Mouse (Mus musculus) frontal cortex, postnatal 25 days (tissue): ENCODE data around the gene Cldn14.

Experiments
- DNase-seq, 2 experiments: peaks; one replicate each; pipeline ENCODE4 v3.0.0; 2022; ENCODE audit warnings: low spot score in 2 of 2

Gene Cldn14

DNA sequence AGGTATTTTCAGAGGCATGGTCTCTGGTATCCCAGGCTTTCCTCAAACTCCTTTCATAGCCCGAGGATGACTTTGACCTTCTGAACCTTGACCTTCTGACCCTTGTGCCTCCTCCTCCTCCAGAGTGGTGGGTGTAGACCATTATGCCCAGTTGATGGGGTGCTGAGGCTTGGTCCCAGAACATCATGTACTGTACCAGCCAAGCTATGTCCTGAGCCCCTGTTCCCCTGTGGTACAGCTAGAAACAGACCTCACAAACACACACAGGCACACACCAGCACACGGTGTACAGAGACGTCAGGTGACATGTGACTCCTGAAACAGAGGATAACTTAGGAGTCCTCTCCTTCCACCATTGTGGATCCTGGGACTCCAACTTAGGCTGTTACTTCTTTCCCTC, 95.8 kb downstream of the Cldn14 start:
- DNase-seq = no peak

DNA sequence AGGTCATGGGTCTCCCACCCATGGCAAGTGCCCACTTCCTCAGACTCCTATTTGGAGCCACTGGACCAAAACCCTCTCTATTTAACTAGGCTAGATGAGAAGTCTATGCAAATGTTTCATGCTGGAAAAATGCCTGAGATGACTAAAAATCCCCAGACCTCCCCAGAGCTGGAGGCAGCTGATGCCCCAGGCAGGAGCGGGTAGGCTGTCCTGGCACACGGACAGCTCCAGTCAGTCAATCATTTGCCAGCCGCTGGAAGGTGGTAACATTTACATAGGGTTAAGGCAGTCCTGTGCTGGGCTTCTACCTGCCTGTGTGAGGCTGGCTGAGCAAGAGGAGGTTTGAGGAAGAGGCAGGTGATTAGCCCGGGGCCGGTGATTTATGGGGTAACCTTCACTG, 96.5 kb downstream of the Cldn14 start:
- no peak for DNase-seq

DNA sequence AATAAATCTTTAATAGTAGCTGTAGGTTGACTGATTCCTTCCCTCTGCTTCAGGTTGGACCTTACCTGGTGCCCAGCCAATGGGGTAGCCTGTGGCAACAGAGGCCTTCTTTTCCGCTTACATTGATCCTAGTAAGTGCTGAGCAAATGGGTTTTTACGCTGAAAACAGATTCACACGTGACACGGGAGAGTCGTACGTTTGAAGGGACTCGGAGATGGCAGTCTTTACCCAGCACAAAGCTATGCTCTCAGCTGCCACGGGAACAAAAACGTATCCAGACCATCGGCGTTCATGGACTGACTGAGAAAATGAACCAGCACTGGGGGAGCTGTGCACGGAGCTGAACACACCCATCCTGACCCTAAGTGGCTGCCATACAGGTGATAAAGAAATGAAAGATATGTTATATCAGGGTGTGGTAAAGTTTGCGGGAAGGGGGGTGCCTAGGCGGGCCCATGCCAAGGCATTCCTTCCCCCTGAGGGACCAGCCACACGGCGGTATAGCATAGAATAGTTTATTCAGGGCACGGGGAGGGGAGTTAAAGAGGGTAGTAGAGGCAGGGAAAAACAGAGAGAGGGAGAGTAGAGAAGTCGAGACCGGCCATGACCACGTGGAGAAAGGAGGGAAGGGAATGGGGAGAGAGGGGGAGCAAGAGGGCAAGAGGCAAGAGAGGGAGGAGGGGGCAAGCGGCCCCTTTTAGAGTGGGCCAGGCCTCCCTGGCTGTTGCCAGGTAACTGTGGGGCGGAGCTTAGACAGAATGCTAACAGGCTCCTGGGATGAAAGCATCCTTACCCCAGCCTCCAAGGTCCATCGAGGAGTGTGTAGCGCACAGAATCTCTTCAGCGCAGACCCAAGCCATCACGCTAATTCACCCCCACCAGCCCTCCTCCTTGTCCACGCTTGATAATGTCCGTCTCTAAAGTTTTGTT, 97.6 kb downstream of the Cldn14 start:
- no peak for DNase-seq

DNA sequence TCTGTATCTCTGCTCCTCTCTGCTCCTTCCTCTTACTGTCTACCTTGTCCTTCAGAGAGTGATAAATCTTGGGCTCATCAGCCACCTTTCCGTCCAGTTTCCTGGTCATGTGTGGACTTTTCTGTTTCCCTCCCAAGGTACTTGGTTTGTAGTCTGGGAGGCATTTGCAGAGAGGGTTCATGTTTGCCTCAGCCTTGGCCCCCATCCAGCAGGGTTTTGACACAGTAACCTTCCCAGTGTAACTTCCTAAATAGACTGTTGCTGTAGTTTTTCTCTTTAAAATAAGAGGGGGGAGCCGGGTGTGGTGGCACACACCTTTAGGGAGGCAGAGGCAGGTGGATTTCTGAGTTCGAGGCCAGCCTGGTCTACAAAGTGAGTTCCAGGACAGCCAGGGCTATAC, 98.7 kb downstream of the Cldn14 start:
- no peak for DNase-seq

DNA sequence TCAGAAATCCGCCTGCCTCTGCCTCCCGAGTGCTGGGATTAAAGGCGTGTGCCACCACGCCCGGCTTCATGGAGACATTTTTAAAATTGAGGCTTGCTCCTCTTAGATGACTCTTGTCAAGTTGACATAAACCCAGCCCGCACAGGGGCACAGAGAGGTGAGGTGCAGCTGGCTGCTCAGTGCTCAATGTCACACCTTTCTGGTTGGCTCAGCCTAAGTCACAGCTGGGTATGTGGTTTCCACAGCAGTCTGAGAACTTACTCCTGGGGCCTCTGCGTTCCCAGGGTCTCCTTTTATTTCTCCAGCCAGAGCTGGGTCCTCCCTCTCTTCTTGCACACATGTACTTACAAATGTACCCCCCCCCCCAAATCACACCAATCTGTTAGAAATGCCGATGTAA, 100.4 kb downstream of the Cldn14 start:
- no peak for DNase-seq

DNA sequence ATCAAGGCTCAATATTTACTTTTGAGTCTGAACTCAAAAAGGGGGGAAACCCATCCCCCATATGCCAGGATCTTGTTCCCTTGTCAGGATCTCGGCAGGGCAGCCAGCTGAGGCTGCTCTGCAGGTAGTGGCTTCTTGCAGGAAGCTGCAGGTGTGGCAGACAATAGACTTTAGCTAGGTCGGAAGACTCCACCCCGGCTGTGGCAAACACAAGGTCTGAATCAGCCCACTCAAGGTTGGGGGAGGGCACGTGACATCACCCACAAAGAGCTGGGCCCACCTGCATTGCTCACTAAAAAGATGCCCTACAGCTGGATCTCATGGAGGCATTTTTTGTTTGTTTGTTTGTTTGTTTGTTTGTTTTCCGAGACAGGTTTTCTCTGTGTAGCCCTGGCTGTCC, 100.9 kb downstream of the Cldn14 start:
- no peak for DNase-seq

DNA sequence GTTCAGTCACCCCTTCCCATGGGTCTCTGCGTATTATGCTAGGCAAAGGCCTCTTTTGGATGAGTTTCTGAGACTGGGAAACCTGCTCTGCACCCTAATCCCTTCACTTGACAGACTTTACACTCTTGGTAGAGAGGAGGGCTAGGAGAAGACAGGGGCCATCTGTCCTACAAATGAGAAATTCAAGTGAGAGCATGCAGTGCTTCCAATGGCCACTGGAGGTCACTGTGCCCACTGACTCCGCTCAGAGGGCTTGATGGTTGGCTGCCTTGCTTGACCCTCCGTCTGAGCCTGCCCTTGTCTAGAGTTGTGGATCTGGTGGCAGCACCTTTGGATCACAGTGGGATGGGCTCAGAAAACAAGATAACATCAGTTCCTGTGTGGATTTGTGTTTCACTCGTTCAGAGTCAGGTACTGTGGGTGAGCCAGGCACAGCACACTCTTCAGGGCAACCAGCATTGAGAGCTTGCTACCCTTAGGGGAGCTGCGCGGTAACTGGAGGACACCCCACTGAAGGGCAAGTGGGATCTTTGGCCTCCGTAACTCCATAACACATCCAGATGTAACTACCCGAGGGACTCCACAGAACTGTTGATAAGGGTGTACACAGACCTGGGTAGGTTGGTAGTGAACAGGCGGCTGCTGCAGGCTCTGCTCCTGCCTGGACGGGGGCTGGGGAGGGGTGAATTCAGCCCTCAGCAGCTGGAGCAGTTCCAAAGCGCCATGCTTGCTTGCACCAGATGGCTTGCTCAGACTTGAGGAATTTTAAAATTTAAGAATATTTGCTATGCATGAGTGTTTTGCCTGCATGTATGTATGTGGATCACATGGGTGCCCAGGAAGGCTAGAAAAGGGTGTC, 102.3 kb downstream of the Cldn14 start:
- peak; percentile 53 to 66 for DNase-seq

DNA sequence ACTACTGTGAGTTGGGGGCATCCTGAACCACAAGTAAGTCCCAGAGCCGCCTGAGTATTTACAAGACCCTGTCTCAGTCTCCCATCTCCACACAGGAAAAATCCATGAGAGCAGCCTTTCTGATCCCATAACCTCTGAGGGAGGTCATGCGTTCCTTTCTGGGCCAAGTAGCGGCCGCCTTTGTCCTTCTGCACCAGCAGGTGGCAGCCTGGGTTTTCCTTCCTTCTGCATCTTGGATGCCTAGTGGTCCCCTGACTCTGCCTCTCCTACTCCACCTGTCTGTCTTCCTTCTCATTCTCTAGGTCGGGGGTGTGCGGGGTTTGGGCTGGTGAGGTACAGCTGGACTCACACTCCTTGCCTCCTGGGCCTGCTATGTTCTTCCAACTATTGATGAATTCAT, 105.6 kb downstream of the Cldn14 start:
- no peak for DNase-seq

DNA sequence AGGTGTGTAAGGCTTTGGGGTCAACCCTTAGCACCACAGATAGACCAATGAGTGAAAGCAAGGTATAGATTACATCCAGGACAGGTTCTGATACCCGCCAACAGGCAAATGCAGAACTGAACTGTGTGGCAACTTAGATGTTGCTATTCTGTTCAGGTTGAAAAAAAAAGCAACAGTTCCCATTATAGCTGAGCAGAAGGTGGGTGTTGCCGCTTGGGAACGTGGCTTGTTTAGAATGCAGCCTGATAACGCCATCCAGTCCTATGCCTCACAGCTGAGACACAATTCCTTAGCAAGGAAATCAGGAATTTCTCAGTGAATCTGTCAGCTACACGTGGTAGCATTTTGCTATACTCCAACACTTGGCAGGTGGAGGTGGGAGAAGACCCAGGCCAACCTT, 115.4 kb downstream of the Cldn14 start:
- no peak for DNase-seq

DNA sequence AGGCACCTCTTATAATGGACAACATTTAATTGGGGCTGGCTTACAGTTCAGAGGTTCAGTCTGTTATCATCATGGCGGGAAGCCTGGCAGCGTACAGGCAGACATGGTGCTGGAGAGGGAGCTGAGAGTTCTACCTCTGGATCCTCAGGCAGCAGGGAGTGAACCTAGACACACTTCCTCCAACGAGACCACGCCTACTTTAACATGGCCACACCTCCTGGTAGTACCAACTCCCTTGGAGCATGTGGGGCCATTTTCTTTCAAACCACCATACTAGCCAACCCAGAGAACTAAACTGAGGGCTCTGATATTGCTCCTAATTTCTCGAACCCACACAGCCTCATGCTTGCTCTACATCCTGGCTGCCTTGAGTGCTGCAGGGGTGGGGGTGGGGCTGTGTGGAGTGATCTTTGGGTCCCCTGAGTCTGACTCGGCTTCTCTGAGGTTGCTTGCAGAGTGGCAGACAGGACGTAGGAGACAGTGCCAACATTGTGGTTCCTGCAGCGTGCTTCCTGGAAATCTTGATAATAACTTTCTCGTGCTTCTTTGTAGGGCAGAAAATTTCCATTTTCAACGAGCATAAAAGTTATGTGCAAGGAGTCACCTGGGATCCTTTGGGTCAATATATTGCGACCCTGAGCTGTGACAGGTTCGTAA, 117.6 kb downstream of the Cldn14 start:
- DNase-seq = no peak

DNA sequence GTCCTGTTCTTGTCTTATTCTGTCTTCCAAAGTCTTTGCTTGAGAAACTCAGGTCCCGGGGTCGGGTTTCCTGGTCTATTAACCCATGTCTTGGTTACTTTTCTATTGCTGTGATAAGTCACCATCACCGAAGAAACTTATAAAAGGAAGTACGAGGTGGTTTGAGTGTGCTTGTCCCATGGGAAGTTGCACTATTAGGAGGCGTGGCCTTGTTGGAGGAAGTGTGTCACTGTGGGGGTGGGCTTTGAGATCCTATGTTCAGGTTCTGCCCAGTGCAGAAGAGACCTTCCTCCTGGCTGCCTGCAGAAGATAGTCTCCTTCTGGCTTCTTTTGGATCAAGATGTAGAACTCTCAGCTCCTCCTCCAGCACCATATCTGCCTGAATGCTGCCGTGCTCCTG, 120.2 kb downstream of the Cldn14 start:
- DNase-seq = no peak

DNA sequence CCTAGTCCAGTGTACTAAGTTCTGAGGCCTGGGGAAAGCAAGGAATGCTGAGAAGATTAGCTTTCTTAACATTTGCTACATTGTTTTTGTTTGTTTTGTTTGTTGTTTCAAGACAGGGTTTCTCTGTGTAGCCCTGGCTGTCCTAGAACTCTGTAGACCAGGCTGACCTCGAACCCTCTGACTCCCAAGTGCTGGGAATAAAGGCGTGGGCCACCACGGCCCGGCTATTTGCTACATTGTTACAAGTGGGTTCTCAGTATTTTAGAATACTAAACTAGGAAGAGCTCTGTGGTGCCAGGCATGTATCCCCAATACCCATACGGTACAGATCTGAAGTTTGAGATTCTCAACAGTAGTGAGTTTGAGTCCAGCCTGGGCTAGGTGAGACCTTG, 123.9 kb downstream of the Cldn14 start:
- DNase-seq = no peak

DNA sequence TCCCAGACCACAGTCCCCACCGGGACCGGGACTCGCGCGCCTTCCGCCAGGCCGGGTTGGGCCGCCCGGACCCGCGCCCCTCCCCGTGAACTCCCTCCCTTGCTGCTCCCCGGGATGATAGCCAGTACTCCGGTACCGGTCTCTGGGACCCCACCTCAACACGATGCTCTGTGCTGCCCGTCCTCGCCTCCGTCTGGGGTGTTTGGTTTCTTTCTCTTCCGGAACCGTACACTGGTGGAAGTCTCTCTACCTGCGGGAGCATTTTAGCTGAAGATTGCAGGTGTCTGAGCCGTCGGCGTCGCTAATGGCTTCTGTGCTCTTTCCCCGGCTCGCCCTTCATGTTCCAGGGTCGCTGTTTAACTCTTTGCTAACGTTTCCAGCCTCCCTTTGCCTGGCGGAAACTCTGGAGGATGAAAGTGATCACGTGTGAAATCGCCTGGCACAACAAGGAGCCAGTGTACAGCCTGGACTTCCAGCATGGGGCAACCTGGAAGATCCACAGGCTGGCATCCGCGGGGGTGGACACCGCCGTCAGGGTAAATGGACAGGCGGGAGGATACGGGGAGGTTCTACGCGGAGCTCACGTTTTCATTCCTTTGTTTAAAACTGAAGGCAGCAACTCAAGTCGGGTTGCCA, 124.4 kb downstream of the Cldn14 start:
- no peak for DNase-seq

DNA sequence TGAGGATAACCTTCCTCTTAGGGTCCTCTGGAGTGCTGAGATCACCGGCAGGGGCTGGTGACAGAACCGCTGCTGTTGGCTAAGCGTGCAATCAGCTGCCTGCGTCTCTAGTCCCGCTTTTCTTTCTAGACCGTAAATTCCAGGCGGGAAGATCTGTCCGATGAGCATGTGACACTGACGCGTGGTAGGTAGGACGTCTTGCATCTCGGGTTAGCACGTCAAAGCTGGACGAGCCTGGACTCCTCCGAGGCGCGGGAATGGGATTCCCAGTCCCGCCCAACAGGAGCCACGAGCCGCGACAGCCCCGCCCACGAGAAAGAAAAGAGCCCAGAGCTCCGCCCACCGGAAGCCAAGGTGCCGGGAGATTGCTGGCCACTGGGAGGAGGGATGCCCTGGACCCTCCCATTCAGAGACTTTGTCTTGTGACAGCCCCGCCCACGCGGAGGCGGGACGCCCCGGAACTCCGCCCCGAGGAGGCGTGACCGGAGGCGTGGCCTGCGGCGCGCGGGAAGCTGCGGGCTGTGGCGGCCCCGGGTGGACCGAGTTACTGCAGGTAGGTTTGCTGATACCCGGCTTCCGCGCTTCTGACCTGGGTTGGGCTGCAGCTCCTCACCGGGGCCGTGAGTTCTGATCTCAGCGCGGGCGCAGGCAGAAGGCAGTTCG, 125.1 kb downstream of the Cldn14 start, which contains the start of gene Chaf1b:
Gene Chaf1b (plus strand): TSS at position 479 of the 663 bp plus-strand sequence.
- peak; percentile 79 to 89 for DNase-seq

DNA sequence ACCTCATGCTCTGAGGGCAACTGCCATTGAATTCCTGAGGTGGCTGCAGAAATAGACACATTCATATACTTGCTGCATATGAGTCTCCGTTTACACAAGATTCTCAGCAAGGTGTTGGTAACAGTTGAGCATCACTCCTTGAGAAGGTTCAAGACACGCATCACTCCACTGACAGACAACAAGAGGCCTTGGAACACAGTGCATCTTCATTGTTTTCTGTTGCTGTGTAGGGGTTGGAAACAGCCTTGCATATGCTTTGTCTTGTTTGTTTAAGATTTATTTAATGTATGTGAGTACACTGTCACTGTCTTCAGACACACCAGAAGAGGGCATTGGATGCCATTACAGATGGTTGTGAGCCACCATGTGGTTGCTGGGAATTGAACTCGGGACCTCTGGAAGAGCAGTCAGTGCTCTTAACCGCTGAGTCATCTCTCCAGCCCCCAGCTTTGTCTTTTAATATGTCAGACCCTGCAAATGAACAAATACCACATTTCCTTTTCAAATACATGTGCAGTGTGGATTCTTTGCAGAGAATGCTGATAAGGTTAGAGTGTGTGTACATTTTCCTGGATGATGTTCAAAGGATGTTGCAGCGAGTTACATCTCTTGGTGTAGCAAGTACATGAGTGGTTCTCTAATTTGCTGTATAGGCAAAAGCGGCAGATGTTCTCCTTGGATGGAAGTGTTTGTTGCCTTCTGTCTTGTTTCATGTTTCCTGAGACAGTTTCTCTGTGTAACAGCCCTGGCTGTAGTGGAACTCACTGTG, 130.8 kb downstream of the Cldn14 start:
- DNase-seq = no peak

DNA sequence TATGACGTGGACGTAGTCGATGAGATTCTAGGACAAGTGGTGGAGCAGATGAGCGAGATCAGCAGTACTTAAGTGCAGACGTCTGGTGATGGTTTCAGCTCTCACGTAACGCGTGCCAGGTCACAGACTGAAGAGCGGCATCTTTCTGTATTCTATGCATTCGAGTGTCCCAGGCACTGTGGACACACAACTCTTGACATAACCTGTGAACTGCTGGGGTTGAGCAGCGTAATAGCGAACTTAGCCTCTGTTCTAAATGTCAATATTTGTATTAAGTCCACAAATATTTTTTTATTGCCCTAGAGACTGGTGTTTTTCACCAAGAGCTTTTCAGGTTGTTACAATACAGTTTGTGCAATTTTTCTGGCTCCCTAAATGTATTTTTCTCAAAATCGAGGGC, 133.8 kb downstream of the Cldn14 start:
- no peak for DNase-seq
